Mouse (Mus musculus) ES-E14 (cell line): ENCODE data around the gene Dnah12.

Experiments used
- HCFC1 ChIP-seq: IDR thresholded peaks from 2 replicates; pipeline ENCODE4 v1.6.1; 2012; ENCODE audit warnings: low read length, inconsistent platforms, borderline replicate concordance; ENCODE audit not compliant: insufficient read depth
- MAFK ChIP-seq: IDR thresholded peaks from 2 replicates; pipeline ENCODE4 v1.6.1; 2014; ENCODE audit warnings: mild to moderate bottlenecking, low read depth, low read length, inconsistent platforms; ENCODE audit not compliant: insufficient read depth
- ZNF384 ChIP-seq: IDR thresholded peaks from 2 replicates; pipeline ENCODE4 v1.6.1; 2012; ENCODE audit warnings: low read depth, low read length, inconsistent platforms

DNA sequence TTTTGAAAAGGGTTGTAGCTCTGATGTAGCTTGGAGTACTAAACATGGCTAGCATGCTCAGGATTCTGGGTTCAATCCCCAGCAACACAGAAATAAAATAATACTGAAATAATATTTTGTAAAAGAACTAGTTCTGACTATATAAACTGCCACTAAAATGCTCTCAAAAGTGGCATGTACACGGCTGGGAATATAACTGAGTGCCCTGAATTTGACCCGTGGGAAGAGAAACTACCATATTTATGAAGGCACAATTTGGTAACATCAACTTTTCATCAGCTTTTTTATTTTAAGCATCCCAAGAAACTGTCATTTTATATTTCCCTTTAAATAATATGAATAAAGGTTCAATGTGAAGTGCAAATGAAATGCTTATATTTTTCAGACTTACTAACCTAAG lies 29.2 kb upstream of the Dnah12 start:
- TF ChIP-seq ZNF384: no peak
- no peak for TF ChIP-seq HCFC1
- no peak for TF ChIP-seq MAFK
